Mouse (Mus musculus) MEL (cell line): ENCODE results near the gene Tsen15. TPM values are rescaled to one million over a fixed set of nuclear protein-coding genes. Genes with fewer than 3 reads are reported as not detected.

Source experiments
- DNase-seq: peaks from one replicate; pipeline ENCODE4 v3.0.0; 2011; ENCODE audit warnings: low read depth, low spot score
- H3K27ac ChIP-seq: 2 replicates; pipeline ENCODE4 v1.5.1; 2012; ENCODE audit warnings: low read depth, mild to moderate bottlenecking, control low read depth, low read length, moderate library complexity; ENCODE audit not compliant: control insufficient read depth
- H3K27me3 ChIP-seq, 2 experiments: fragments of 150-350 bp in 1 of 2; sonication (generic) in 1 of 2; 2 replicates each; pipeline ENCODE4 v1.6.1; 2012; ENCODE audit warnings: low read length in 2 of 2, mild to moderate bottlenecking in 2 of 2, improper control_type of control experiment in 1 of 2, moderate library complexity in 1 of 2; ENCODE audit not compliant: insufficient read depth in 2 of 2, control insufficient read depth in 1 of 2
- H3K36me3 ChIP-seq, 2 experiments: 2 replicates each; pipeline ENCODE4 v1.6.1; 2012 to 2014; ENCODE audit warnings: low read length in 2 of 2, improper control_type of control experiment in 1 of 2, inconsistent platforms in 1 of 2, mild to moderate bottlenecking in 1 of 2; ENCODE audit not compliant: insufficient read depth in 2 of 2, control insufficient read depth in 1 of 2
- H3K4me1 ChIP-seq, 2 experiments: fragments of 150-350 bp in 1 of 2; sonication (generic) in 1 of 2; 2 replicates each; pipeline ENCODE4 v1.6.1; 2012; ENCODE audit warnings: low read length in 2 of 2, improper control_type of control experiment in 1 of 2, mild to moderate bottlenecking in 1 of 2; ENCODE audit not compliant: insufficient read depth in 2 of 2, control insufficient read depth in 1 of 2
- H3K4me3 ChIP-seq, 2 experiments: fragments of 150-350 bp in 1 of 2; sonication (generic) in 1 of 2; 2 replicates each; pipeline ENCODE4 v1.5.1; 2012; ENCODE audit warnings: low read depth in 2 of 2, low read length in 2 of 2, mild to moderate bottlenecking in 2 of 2, moderate library complexity in 2 of 2, control low read depth in 1 of 2, improper control_type of control experiment in 1 of 2; ENCODE audit not compliant: control insufficient read depth in 1 of 2, insufficient read depth in 1 of 2
- H3K79me2 ChIP-seq: 2 replicates; pipeline ENCODE4 v1.6.1; 2012; ENCODE audit warnings: mild to moderate bottlenecking, low read length, moderate library complexity; ENCODE audit not compliant: control insufficient read depth, poor library complexity, insufficient read depth
- H3K9ac ChIP-seq: 2 replicates; pipeline ENCODE4 v1.6.1; 2012; ENCODE audit warnings: low read depth, mild to moderate bottlenecking, control low read depth, low read length, moderate library complexity; ENCODE audit not compliant: control insufficient read depth, poor library complexity, severe bottlenecking
- H3K9me3 ChIP-seq: fragments of 150-350 bp; sonication (generic); replicated peaks from 2 replicates; pipeline ENCODE4 v1.6.1; 2012; ENCODE audit warnings: mild to moderate bottlenecking, low read length, improper control_type of control experiment, moderate library complexity; ENCODE audit not compliant: insufficient read depth
- BHLHE40 ChIP-seq: IDR thresholded peaks from 2 replicates; pipeline ENCODE4 v1.6.1; 2012; ENCODE audit warnings: low read depth, mild to moderate bottlenecking, inconsistent platforms, low read length, improper control_type of control experiment, borderline replicate concordance
- CHD1 ChIP-seq: IDR thresholded peaks from 2 replicates; pipeline ENCODE4 v1.6.1; 2012; ENCODE audit warnings: low read depth, mild to moderate bottlenecking, inconsistent platforms, low read length, improper control_type of control experiment
- CHD2 ChIP-seq: IDR thresholded peaks from 2 replicates; pipeline ENCODE4 v1.6.1; 2011; ENCODE audit warnings: low read length, improper control_type of control experiment
- CTCF ChIP-seq, 3 experiments: IDR thresholded peaks in 2 of 3; conservative IDR thresholded peaks in 1 of 3; 2 replicates each; pipeline ENCODE4 v1.5.1; 2011 to 2012; ENCODE audit warnings: low read length in 3 of 3, low read depth in 2 of 3, mild to moderate bottlenecking in 2 of 3, improper control_type of control experiment in 1 of 3, inconsistent platforms in 1 of 3, mixed read lengths in 1 of 3, moderate library complexity in 1 of 3; ENCODE audit not compliant: control insufficient read depth in 1 of 3, insufficient read depth in 1 of 3, poor library complexity in 1 of 3, severe bottlenecking in 1 of 3
- E2F4 ChIP-seq: IDR thresholded peaks from 2 replicates; pipeline ENCODE4 v1.6.1; 2011; ENCODE audit warnings: low read depth, low read length, improper control_type of control experiment, borderline replicate concordance
- ELF1 ChIP-seq: IDR thresholded peaks from 2 replicates; pipeline ENCODE4 v1.6.1; 2014; ENCODE audit warnings: low read depth, mild to moderate bottlenecking, inconsistent platforms, low read length, improper control_type of control experiment, moderate library complexity
- ETS1 ChIP-seq: IDR thresholded peaks from 2 replicates; pipeline ENCODE4 v1.6.1; 2012; ENCODE audit warnings: low read depth, mild to moderate bottlenecking, inconsistent platforms, low read length, improper control_type of control experiment, moderate library complexity
- GABPA ChIP-seq: IDR thresholded peaks from 2 replicates; pipeline ENCODE4 v1.6.1; 2012; ENCODE audit warnings: low read depth, mild to moderate bottlenecking, inconsistent platforms, low read length, improper control_type of control experiment, moderate library complexity
- GATA1 ChIP-seq: IDR thresholded peaks from 2 replicates; pipeline ENCODE4 v1.6.1; 2011; ENCODE audit warnings: low read depth, low read length, improper control_type of control experiment
- KAT2A ChIP-seq: conservative IDR thresholded peaks from 2 replicates; pipeline ENCODE4 v1.6.1; 2012; ENCODE audit warnings: low read depth, low read length, improper control_type of control experiment, inconsistent platforms
- MAX ChIP-seq: IDR thresholded peaks from 2 replicates; pipeline ENCODE4 v1.6.1; 2011; ENCODE audit warnings: low read length, improper control_type of control experiment
- MYC ChIP-seq: IDR thresholded peaks from 2 replicates; pipeline ENCODE4 v1.6.1; 2011; ENCODE audit warnings: low read depth, mild to moderate bottlenecking, low read length, improper control_type of control experiment, moderate library complexity
- NRF1 ChIP-seq: IDR thresholded peaks from 2 replicates; pipeline ENCODE4 v1.6.1; 2014; ENCODE audit warnings: low read depth, mild to moderate bottlenecking, inconsistent platforms, low read length, improper control_type of control experiment, moderate library complexity; ENCODE audit not compliant: poor library complexity, insufficient read depth, severe bottlenecking
- POLR2A ChIP-seq, 2 experiments: IDR thresholded peaks; 2 replicates each; pipeline ENCODE4 v1.6.1; 2011 to 2012; ENCODE audit warnings: low read length in 2 of 2, mild to moderate bottlenecking in 2 of 2, control low read depth in 1 of 2, improper control_type of control experiment in 1 of 2, low read depth in 1 of 2, moderate library complexity in 1 of 2; ENCODE audit not compliant: control insufficient read depth in 1 of 2, insufficient read depth in 1 of 2, poor library complexity in 1 of 2
- RAD21 ChIP-seq: IDR thresholded peaks from 2 replicates; pipeline ENCODE4 v1.6.1; 2011; ENCODE audit warnings: mild to moderate bottlenecking, low read depth, low read length, improper control_type of control experiment
- RCOR1 ChIP-seq: IDR thresholded peaks from 2 replicates; pipeline ENCODE4 v1.6.1; 2012; ENCODE audit warnings: low read depth, mild to moderate bottlenecking, inconsistent platforms, low read length, improper control_type of control experiment
- USF1 ChIP-seq: IDR thresholded peaks from 2 replicates; pipeline ENCODE4 v1.6.1; 2014; ENCODE audit warnings: low read depth, mild to moderate bottlenecking, inconsistent platforms, low read length, improper control_type of control experiment, moderate library complexity
- ZC3H11A ChIP-seq: IDR thresholded peaks from 2 replicates; pipeline ENCODE4 v1.6.1; 2012; ENCODE audit warnings: low read depth, mild to moderate bottlenecking, inconsistent platforms, low read length, improper control_type of control experiment
- ZKSCAN1 ChIP-seq: IDR thresholded peaks from 2 replicates; pipeline ENCODE4 v1.6.1; 2012; ENCODE audit warnings: low read depth, mild to moderate bottlenecking, inconsistent platforms, low read length, improper control_type of control experiment, moderate library complexity
- ZMIZ1 ChIP-seq: IDR thresholded peaks from 2 replicates; pipeline ENCODE4 v1.6.1; 2012; ENCODE audit warnings: low read depth, mild to moderate bottlenecking, inconsistent platforms, low read length, improper control_type of control experiment, moderate library complexity
- polyA plus RNA-seq, 2 experiments: library from polyadenylated mRNA; stranded (reverse) in 1 of 2; unstranded in 1 of 2; fragments of >175 nt in 1 of 2; fragments of >200 nt in 1 of 2; gene quantifications; 2 replicates each; pipeline versions ENCODE4 v1.2.1 to v1.2.4; 2012; ENCODE audit warnings: low replicate concordance in 2 of 2, low read depth in 1 of 2; ENCODE audit not compliant: insufficient read length in 2 of 2, insufficient read depth in 1 of 2, missing spikeins in 1 of 2
- total RNA-seq: library from RNA; depleted of rRNA; stranded (reverse); fragments of 300-350 nt; gene quantifications from 2 replicates; pipeline ENCODE4 v1.2.3, GENCODE M21; 2012

The Tsen15 gene
- total and polyA plus RNA-seq, 3 experiments: 66.8 to 194 (median 68.3) TPM

GRCm38 (mm10) chr1:152407021-152407946, 20.8 kb upstream of the Tsen15 start:
- Histone ChIP-seq H3K36me3 (no peaks in the 10 kb centered on the region), H3K4me1 (no peaks in the 10 kb centered on the region), H3K79me2 (no peaks in the 10 kb centered on the region), H3K4me3 (no peak overlapping the region), H3K9ac (no peak overlapping the region), H3K27me3 (0 out of 4 replicates have a peak, but pooled peaks cover 0 to 2% of the 10 kb centered on the region in 2 experiments), H3K9me3 (no peaks in the 10 kb centered on the region), H3K27ac (no peak overlapping the region)
- DNase-seq: no peak
- TF ChIP-seq NRF1 (no peak), CHD2 (no peak), ELF1 (no peak), MYC (no peak), MAX (no peak), ZMIZ1 (no peak), CHD1 (no peak), POLR2A (IDR thresholded peaks at IDR 0.05; ENCODE audit: control insufficient read depth in 1 of 2, insufficient read depth in 1 of 2, low read depth in 1 of 2, low read length in 2 of 2, poor library complexity in 1 of 2) (no peak), ETS1 (no peak), GATA1 (no peak), RCOR1 (no peak), E2F4 (no peak), ZKSCAN1 (no peak), BHLHE40 (no peak), ZC3H11A (no peak), CTCF (IDR thresholded peaks at IDR 0.05 in 2 of 3, conservative IDR thresholded peaks at IDR 0.05 in 1 of 3; ENCODE audit: control insufficient read depth in 1 of 3, insufficient read depth in 1 of 3, low read depth in 2 of 3, low read length in 3 of 3, poor library complexity in 1 of 3, severe bottlenecking in 1 of 3) (no peak), RAD21 (no peak), GABPA (no peak), KAT2A (no peak), USF1 (no peak)
